Mouse (Mus musculus) lung, embryonic 14.5 days (tissue): ENCODE results near the gene Msgn1. TPM values are rescaled to one million over a fixed set of nuclear protein-coding genes. Genes with fewer than 3 reads are reported as not detected.

Experiments
- ATAC-seq: fragments of 200-750 bp; cut with Nextera tagmentation; 2 replicates; pipeline ENCODE4 v1.8.0; 2017; ENCODE audit warnings: mild to moderate bottlenecking, moderate TSS enrichment, moderate library complexity; ENCODE audit not compliant: insufficient read depth
- DNase-seq: peaks from one replicate; pipeline ENCODE4 v3.0.0-alpha.2; 2015
- H3K27ac ChIP-seq: fragments of 300-500 bp; sonication (generic); 2 replicates; pipeline ENCODE4 v1.5.1; 2014; ENCODE audit warnings: low read depth, mild to moderate bottlenecking, moderate library complexity
- H3K27me3 ChIP-seq: fragments of 300-500 bp; sonication (generic); 2 replicates; pipeline ENCODE4 v1.6.1; 2014; ENCODE audit warnings: low read length, control low read depth; ENCODE audit not compliant: insufficient read depth
- H3K36me3 ChIP-seq: fragments of 300-500 bp; sonication (generic); 2 replicates; pipeline ENCODE4 v1.6.1; 2014; ENCODE audit warnings: control low read depth; ENCODE audit not compliant: insufficient read depth
- H3K4me1 ChIP-seq: fragments of 300-500 bp; sonication (generic); 2 replicates; pipeline ENCODE4 v1.6.1; 2014; ENCODE audit warnings: antibody characterized with exemption, control low read depth; ENCODE audit not compliant: insufficient read depth
- H3K4me2 ChIP-seq: fragments of 300-500 bp; sonication (generic); 2 replicates; pipeline ENCODE4 v1.6.1; 2014; ENCODE audit warnings: mild to moderate bottlenecking
- H3K4me3 ChIP-seq: fragments of 300-500 bp; sonication (generic); 2 replicates; pipeline ENCODE4 v1.5.1; 2014; ENCODE audit warnings: low read depth, low read length
- H3K9ac ChIP-seq: fragments of 300-500 bp; sonication (generic); 2 replicates; pipeline ENCODE4 v1.6.1; 2014
- H3K9me3 ChIP-seq: fragments of 300-500 bp; sonication (generic); 2 replicates; pipeline ENCODE4 v1.6.1; 2016; ENCODE audit warnings: low read depth, low read length, control low read depth
- CTCF ChIP-seq: IDR thresholded peaks from 2 replicates; pipeline ENCODE4 v1.5.1; 2016; ENCODE audit warnings: antibody characterized with exemption, low read depth
- WGBS: fragments of 180-500 bp; shearing (Covaris S2); extraction: QIAGEN DNeasy Blood & Tissue Kit; methylation state at CpG from one replicate; pipeline ENCODE4 v1.1.7; 2014; 5-methylcytosine and 5-hydroxymethylcytosine counted together
- polyA plus RNA-seq: library from polyadenylated mRNA; unstranded; fragments of >200 nt; fragmentation: Nextera tagmentation; extraction: Ambion mirVana; gene quantifications from 2 replicates; pipeline ENCODE4 v1.2.1, GENCODE M21; 2014

Msgn1 gene
- polyA plus RNA-seq, 1 experiment from 2014 or later, result not detected

- WGBS, result 11% methylated on average over 5 of the region's 5 CpGs
- no peak for DNase-seq
Measured at GRCm38 (mm10) chr12:11224722-11225121, 15.9 kb upstream of the Msgn1 start.

GRCm38 (mm10) chr12:11223090-11223489 lies 14.3 kb upstream of the Msgn1 start:
- Histone ChIP-seq H3K36me3 (no peaks in the 10 kb centered on the region), H3K27me3 (no peaks in the 10 kb centered on the region), H3K4me1 (peaks cover 9% of the 10 kb centered on the region; the same call in 1 of the 2 replicates), H3K4me2 (no peak overlapping the region), H3K27ac (no peak overlapping the region), H3K4me3 (no peak overlapping the region), H3K9me3 (no peaks in the 10 kb centered on the region), H3K9ac (no peak overlapping the region)
- WGBS, result 68% methylated on average over 10 of the region's 10 CpGs
- ATAC-seq, result no peak
- TF ChIP-seq CTCF, result no peak
- DNase-seq, result peak; percentile 46

More at GRCm38 (mm10) chr12:11224722-11225121, 15.9 kb upstream of the Msgn1 start:
- no peaks in the 10 kb centered on the region for H3K36me3 ChIP-seq
- no peak for TF ChIP-seq CTCF
- H3K4me3 ChIP-seq, result no peak overlapping the region
- H3K27me3 ChIP-seq, result no peaks in the 10 kb centered on the region
- H3K4me2 ChIP-seq, result no peak overlapping the region
- H3K9ac ChIP-seq, result no peak overlapping the region
- no peak overlapping the region for H3K27ac ChIP-seq
- H3K9me3 ChIP-seq, result no peaks in the 10 kb centered on the region
- no peak for ATAC-seq
- peaks cover 9% of the 10 kb centered on the region; the same call in 1 of the 2 replicates for H3K4me1 ChIP-seq

- DNase-seq (no peak), ATAC-seq (no peak)
- H3K4me3 ChIP-seq, result no peak overlapping the region
- H3K9me3 ChIP-seq, result no peaks in the 10 kb centered on the region
- WGBS, result 60% methylated on average over 3 of the region's 3 CpGs
- no peaks in the 10 kb centered on the region for H3K36me3 ChIP-seq
- H3K27ac ChIP-seq, result no peak overlapping the region
- H3K4me1 ChIP-seq, result peaks cover 9% of the 10 kb centered on the region; the same call in 1 of the 2 replicates
- TF ChIP-seq CTCF, result no peak
- no peaks in the 10 kb centered on the region for H3K27me3 ChIP-seq
- no peak overlapping the region for H3K4me2 ChIP-seq
- H3K9ac ChIP-seq, result no peak overlapping the region
Measured at GRCm38 (mm10) chr12:11222566-11222965, 13.8 kb upstream of the Msgn1 start.

DNA sequence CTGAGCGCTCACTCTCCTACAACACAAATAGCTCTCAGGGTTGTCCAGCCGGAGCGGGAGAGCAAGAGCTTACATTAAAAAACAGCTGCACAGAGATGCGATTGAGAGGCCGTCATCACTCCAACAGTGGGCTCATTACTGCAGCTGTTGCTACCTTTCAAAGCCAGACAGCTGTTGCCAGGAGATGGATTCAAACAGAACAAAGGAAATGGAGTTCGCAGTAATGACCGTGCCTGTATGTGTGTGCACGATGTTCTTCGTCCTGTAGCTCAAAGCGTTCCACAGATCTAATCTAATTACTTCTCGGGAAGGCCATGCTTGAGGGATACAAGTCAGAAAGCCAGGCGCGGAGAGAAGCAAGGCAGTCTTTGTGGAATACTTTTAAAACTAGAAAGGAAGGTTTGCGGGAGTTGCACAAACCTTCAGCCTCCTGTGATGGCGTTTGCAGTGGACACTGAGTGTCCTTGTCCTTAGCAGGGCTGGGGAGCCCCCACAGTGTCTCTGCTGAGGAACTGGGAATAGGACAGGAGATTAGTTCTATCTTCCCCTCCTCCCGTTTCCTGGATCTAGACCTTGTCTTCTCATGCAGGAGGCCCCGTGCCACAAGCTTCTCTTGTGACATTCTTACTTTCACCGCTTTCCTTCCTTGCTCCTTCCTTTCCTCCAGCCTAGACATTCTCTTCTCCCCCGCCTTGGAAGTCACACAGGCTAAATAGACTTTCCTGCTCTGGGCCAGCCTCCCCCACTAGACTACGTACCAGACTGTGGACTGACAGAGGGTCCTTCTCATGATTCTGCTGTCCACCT lies 13.0 kb upstream of the Msgn1 start:
- peaks cover 6% of the 10 kb centered on the region; the same call in 1 of the 2 replicates for H3K4me1 ChIP-seq
- H3K4me2 ChIP-seq, result 0 out of 2 replicates have a peak overlapping the region, but pooled peaks have one; percentile 21
- H3K4me3 ChIP-seq, result no peak overlapping the region
- peak overlapping the region; percentile 48; the same call in 1 of the 2 replicates for H3K27ac ChIP-seq
- no peaks in the 10 kb centered on the region for H3K36me3 ChIP-seq
- ATAC-seq (peak; percentile 76), DNase-seq (peak; percentile 66)
- H3K9me3 ChIP-seq, result no peaks in the 10 kb centered on the region
- no peak overlapping the region for H3K9ac ChIP-seq
- WGBS, result 44% methylated on average over 20 of the region's 20 CpGs
- no peaks in the 10 kb centered on the region for H3K27me3 ChIP-seq
- no peak for TF ChIP-seq CTCF

GRCm38 (mm10) chr12:11217726-11218250 lies 9.0 kb upstream of the Msgn1 start:
- Histone ChIP-seq H3K4me1 (peaks cover 5% of the 10 kb centered on the region; the same call in 1 of the 2 replicates), H3K4me2 (no peak overlapping the region), H3K36me3 (no peaks in the 10 kb centered on the region), H3K9ac (no peak overlapping the region), H3K4me3 (no peak overlapping the region), H3K27me3 (no peaks in the 10 kb centered on the region), H3K27ac (no peak overlapping the region), H3K9me3 (no peaks in the 10 kb centered on the region)
- no peak for DNase-seq
- WGBS, result 67% methylated on average over 7 of the region's 7 CpGs
- ATAC-seq, result no peak
- no peak for TF ChIP-seq CTCF

DNA sequence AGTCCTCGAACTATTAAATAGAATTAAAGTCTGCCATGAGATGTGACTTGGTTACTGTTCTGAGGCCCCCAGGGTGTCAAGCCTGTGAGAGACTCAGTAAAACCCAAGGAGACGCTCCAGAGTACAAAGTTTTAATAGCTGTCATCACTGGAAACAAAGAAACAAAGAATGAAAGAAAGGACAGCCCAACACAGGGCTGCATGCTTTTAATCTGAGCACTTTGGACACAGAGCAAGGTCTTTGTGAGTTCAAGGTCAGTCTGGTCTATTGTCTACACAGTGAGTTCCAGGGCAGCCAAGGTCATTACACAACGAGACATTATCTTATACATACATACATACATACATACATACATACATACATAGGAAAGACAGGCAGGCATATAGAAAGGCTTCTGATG lies 7.7 kb upstream of the Msgn1 start:
- no peaks in the 10 kb centered on the region for H3K9me3 ChIP-seq
- H3K9ac ChIP-seq, result no peak overlapping the region
- H3K4me1 ChIP-seq, result no peaks in the 10 kb centered on the region
- 70% methylated on average over 3 of the region's 3 CpGs for WGBS
- DNase-seq (no peak), ATAC-seq (no peak)
- H3K27me3 ChIP-seq, result no peaks in the 10 kb centered on the region
- TF ChIP-seq CTCF, result no peak
- no peak overlapping the region for H3K4me3 ChIP-seq
- no peak overlapping the region for H3K27ac ChIP-seq
- H3K36me3 ChIP-seq, result no peaks in the 10 kb centered on the region
- no peak overlapping the region for H3K4me2 ChIP-seq

- no peak for DNase-seq
- Histone ChIP-seq H3K9me3 (no peaks in the 10 kb centered on the region), H3K4me2 (no peak overlapping the region), H3K4me3 (no peak overlapping the region), H3K27ac (no peak overlapping the region), H3K4me1 (no peaks in the 10 kb centered on the region), H3K9ac (no peak overlapping the region), H3K27me3 (no peaks in the 10 kb centered on the region), H3K36me3 (no peaks in the 10 kb centered on the region)
- WGBS, result 88% methylated on average over 2 of the region's 2 CpGs
- no peak for ATAC-seq
- no peak for TF ChIP-seq CTCF
Measured at GRCm38 (mm10) chr12:11215555-11215954, 6.8 kb upstream of the Msgn1 start.
